Mouse (Mus musculus) forebrain, embryonic 13.5 days (tissue): ENCODE measurements around the gene Psmb9. TPM values are rescaled to one million over a fixed set of nuclear protein-coding genes. Genes with fewer than 3 reads are reported as not detected.

ENCODE experiments used
- ATAC-seq: fragments of 200-750 bp; cut with Nextera tagmentation; 2 replicates; pipeline ENCODE4 v1.8.0; 2017
- H3K27ac ChIP-seq: fragments of 300-500 bp; sonication (generic); 2 replicates; pipeline ENCODE4 v1.5.1; 2015; ENCODE audit warnings: inconsistent platforms, mild to moderate bottlenecking, moderate library complexity
- H3K27me3 ChIP-seq: fragments of 300-500 bp; sonication (generic); 2 replicates; pipeline ENCODE4 v1.6.1; 2015; ENCODE audit warnings: mild to moderate bottlenecking, inconsistent platforms
- H3K36me3 ChIP-seq: fragments of 300-500 bp; sonication (generic); 2 replicates; pipeline ENCODE4 v1.6.1; 2015; ENCODE audit warnings: mild to moderate bottlenecking, inconsistent platforms; ENCODE audit not compliant: poor library complexity, severe bottlenecking
- H3K4me1 ChIP-seq: fragments of 300-500 bp; sonication (generic); 2 replicates; pipeline ENCODE4 v1.6.1; 2015; ENCODE audit warnings: inconsistent platforms
- H3K4me2 ChIP-seq: fragments of 300-500 bp; sonication (generic); 2 replicates; pipeline ENCODE4 v1.6.1; 2015; ENCODE audit warnings: inconsistent platforms, mild to moderate bottlenecking, moderate library complexity
- H3K4me3 ChIP-seq: fragments of 300-500 bp; sonication (generic); 2 replicates; pipeline ENCODE4 v1.5.1; 2015; ENCODE audit warnings: mild to moderate bottlenecking, inconsistent platforms
- H3K9ac ChIP-seq: fragments of 300-500 bp; sonication (generic); 2 replicates; pipeline ENCODE4 v1.6.1; 2015; ENCODE audit warnings: mild to moderate bottlenecking, inconsistent platforms
- H3K9me3 ChIP-seq: fragments of 300-500 bp; sonication (generic); replicated peaks from 2 replicates; pipeline ENCODE4 v1.6.1; 2016; ENCODE audit warnings: inconsistent platforms
- WGBS: fragments of 180-500 bp; shearing (Covaris S2); methylation state at CpG from one replicate; pipeline ENCODE4 v1.1.7; 2015; 5-methylcytosine and 5-hydroxymethylcytosine counted together
- polyA plus RNA-seq: library from polyadenylated mRNA; unstranded; fragments of >200 nt; fragmentation: Nextera tagmentation; extraction: Ambion mirVana; gene quantifications from 2 replicates; pipeline ENCODE4 v1.2.1, GENCODE M21; 2015

Gene Psmb9
- polyA plus RNA-seq, 1 experiment from 2014 or later: 0.43 TPM

GRCm38 (mm10) chr17:34179019-34179418, 8.5 kb downstream of the Psmb9 start:
- Histone ChIP-seq H3K4me1 (no peaks in the 10 kb centered on the region), H3K4me2 (no peak overlapping the region), H3K27me3 (peaks cover 12% of the 10 kb centered on the region), H3K27ac (no peak overlapping the region), H3K9ac (no peak overlapping the region), H3K4me3 (no peak overlapping the region), H3K9me3 (peaks cover 15% of the 10 kb centered on the region; the same call in 1 of the 2 replicates), H3K36me3 (no peaks in the 10 kb centered on the region)
- ATAC-seq: no peak
- 64% methylated on average over 6 of the region's 6 CpGs for WGBS

GRCm38 (mm10) chr17:34177179-34177578, 10.4 kb downstream of the Psmb9 start:
- H3K9ac ChIP-seq: no peak overlapping the region
- H3K36me3 ChIP-seq: no peaks in the 10 kb centered on the region
- H3K27ac ChIP-seq: no peak overlapping the region
- 78% methylated on average over 4 of the region's 4 CpGs for WGBS
- peaks cover 3% of the 10 kb centered on the region; the same call in 1 of the 2 replicates for H3K27me3 ChIP-seq
- H3K9me3 ChIP-seq: peaks cover 21% of the 10 kb centered on the region; the same call in 1 of the 2 replicates
- ATAC-seq: no peak
- no peak overlapping the region for H3K4me2 ChIP-seq
- H3K4me1 ChIP-seq: no peaks in the 10 kb centered on the region
- no peak overlapping the region for H3K4me3 ChIP-seq

GRCm38 (mm10) chr17:34174075-34174474, 13.5 kb downstream of the Psmb9 start:
- H3K4me3 ChIP-seq: no peak overlapping the region
- no peak overlapping the region for H3K9ac ChIP-seq
- no peak for ATAC-seq
- H3K4me1 ChIP-seq: no peaks in the 10 kb centered on the region
- H3K36me3 ChIP-seq: no peaks in the 10 kb centered on the region
- peaks cover 22% of the 10 kb centered on the region; the same call in 1 of the 2 replicates for H3K9me3 ChIP-seq
- H3K27ac ChIP-seq: no peak overlapping the region
- H3K4me2 ChIP-seq: no peak overlapping the region
- 66% methylated on average over 1 of the region's 1 CpGs for WGBS
- H3K27me3 ChIP-seq: peaks cover 4% of the 10 kb centered on the region; the same call in 1 of the 2 replicates

GRCm38 (mm10) chr17:34172528-34172927, 15.0 kb downstream of the Psmb9 start:
- Histone ChIP-seq H3K4me1 (no peaks in the 10 kb centered on the region), H3K27me3 (peaks cover 10% of the 10 kb centered on the region; the same call in 1 of the 2 replicates), H3K36me3 (no peaks in the 10 kb centered on the region), H3K9me3 (peaks cover 22% of the 10 kb centered on the region; the same call in 1 of the 2 replicates), H3K27ac (no peak overlapping the region), H3K4me2 (no peak overlapping the region), H3K9ac (no peak overlapping the region), H3K4me3 (no peak overlapping the region)
- no peak for ATAC-seq
- WGBS: 96% methylated on average over 5 of the region's 5 CpGs

GRCm38 (mm10) chr17:34170877-34171498, 16.6 kb downstream of the Psmb9 start:
- H3K4me2 ChIP-seq: no peak overlapping the region
- 42% methylated on average over 13 of the region's 13 CpGs for WGBS
- no peaks in the 10 kb centered on the region for H3K4me1 ChIP-seq
- no peak overlapping the region for H3K4me3 ChIP-seq
- H3K36me3 ChIP-seq: no peaks in the 10 kb centered on the region
- no peak overlapping the region for H3K27ac ChIP-seq
- H3K9ac ChIP-seq: no peak overlapping the region
- H3K27me3 ChIP-seq: peaks cover 10% of the 10 kb centered on the region; the same call in 1 of the 2 replicates
- no peak for ATAC-seq
- peaks cover 7% of the 10 kb centered on the region; the same call in 1 of the 2 replicates for H3K9me3 ChIP-seq

- H3K9ac ChIP-seq: no peak overlapping the region
- H3K27ac ChIP-seq: no peak overlapping the region
- WGBS: 19% methylated on average over 4 of the region's 4 CpGs
- no peak overlapping the region for H3K4me3 ChIP-seq
- peaks cover 7% of the 10 kb centered on the region; the same call in 1 of the 2 replicates for H3K9me3 ChIP-seq
- no peaks in the 10 kb centered on the region for H3K36me3 ChIP-seq
- no peaks in the 10 kb centered on the region for H3K4me1 ChIP-seq
- H3K4me2 ChIP-seq: no peak overlapping the region
- no peak for ATAC-seq
- H3K27me3 ChIP-seq: peaks cover 10% of the 10 kb centered on the region; the same call in 1 of the 2 replicates
Measured at GRCm38 (mm10) chr17:34170487-34170876, 17.1 kb downstream of the Psmb9 start.

- no peak for ATAC-seq
- Histone ChIP-seq H3K4me2 (no peak overlapping the region), H3K36me3 (no peaks in the 10 kb centered on the region), H3K27me3 (peaks cover 10% of the 10 kb centered on the region; the same call in 1 of the 2 replicates), H3K9me3 (peaks cover 7% of the 10 kb centered on the region; the same call in 1 of the 2 replicates), H3K27ac (no peak overlapping the region), H3K4me1 (no peaks in the 10 kb centered on the region), H3K9ac (no peak overlapping the region), H3K4me3 (no peak overlapping the region)
- WGBS: 0% methylated on average over 2 of the region's 2 CpGs
Measured at GRCm38 (mm10) chr17:34169279-34169678, 18.3 kb downstream of the Psmb9 start.

GRCm38 (mm10) chr17:34165033-34165730, 22.4 kb downstream of the Psmb9 start:
- peaks cover 13% of the 10 kb centered on the region for H3K27me3 ChIP-seq
- H3K27ac ChIP-seq: no peak overlapping the region
- WGBS: 87% methylated on average over 6 of the region's 6 CpGs
- H3K36me3 ChIP-seq: no peaks in the 10 kb centered on the region
- no peak overlapping the region for H3K9ac ChIP-seq
- no peak overlapping the region for H3K4me2 ChIP-seq
- no peaks in the 10 kb centered on the region for H3K4me1 ChIP-seq
- H3K9me3 ChIP-seq: no peaks in the 10 kb centered on the region; the same call in 1 of the 2 replicates
- ATAC-seq: no peak
- H3K4me3 ChIP-seq: no peak overlapping the region

- H3K9ac ChIP-seq: no peak overlapping the region
- no peak overlapping the region for H3K4me3 ChIP-seq
- H3K4me2 ChIP-seq: no peak overlapping the region
- no peak for ATAC-seq
- no peaks in the 10 kb centered on the region for H3K4me1 ChIP-seq
- no peak overlapping the region for H3K27ac ChIP-seq
- no peaks in the 10 kb centered on the region; the same call in 1 of the 2 replicates for H3K9me3 ChIP-seq
- no peaks in the 10 kb centered on the region for H3K36me3 ChIP-seq
- peaks cover 13% of the 10 kb centered on the region for H3K27me3 ChIP-seq
- WGBS: 39% methylated on average over 9 of the region's 9 CpGs
Measured at GRCm38 (mm10) chr17:34164202-34164895, 23.2 kb downstream of the Psmb9 start.

GRCm38 (mm10) chr17:34155534-34155933, 32.0 kb downstream of the Psmb9 start:
- H3K27ac ChIP-seq: no peak overlapping the region
- H3K9ac ChIP-seq: no peak overlapping the region
- H3K4me1 ChIP-seq: no peaks in the 10 kb centered on the region
- 55% methylated on average over 5 of the region's 5 CpGs for WGBS
- ATAC-seq: no peak
- H3K9me3 ChIP-seq: no peaks in the 10 kb centered on the region
- H3K27me3 ChIP-seq: peaks cover 3% of the 10 kb centered on the region; the same call in 1 of the 2 replicates
- no peak overlapping the region for H3K4me3 ChIP-seq
- H3K4me2 ChIP-seq: no peak overlapping the region
- no peaks in the 10 kb centered on the region for H3K36me3 ChIP-seq

GRCm38 (mm10) chr17:34152923-34153322, 34.6 kb downstream of the Psmb9 start, which contains the start of gene H2-DMb1:
Gene H2-DMb1 (plus strand): TSS chr17:34153072.
- no peak within 1 kb of the TSS for H3K27ac ChIP-seq
- H3K4me3 ChIP-seq: no peak within 1 kb of the TSS
- no peak for ATAC-seq
- no peaks in the 10 kb centered on the region for H3K9me3 ChIP-seq
- no peak within 1 kb of the TSS for H3K9ac ChIP-seq
- no peaks in the 10 kb centered on the region for H3K36me3 ChIP-seq
- H3K4me2 ChIP-seq: no peak within 1 kb of the TSS
- H3K4me1 ChIP-seq: no peaks in the 10 kb centered on the region
- no peaks in the 10 kb centered on the region for H3K27me3 ChIP-seq
- 61% methylated on average over 4 of the region's 4 CpGs for WGBS

- WGBS: 67% methylated on average over 3 of the region's 3 CpGs
- H3K4me1 ChIP-seq: peaks cover 2% of the 10 kb centered on the region
Measured at GRCm38 (mm10) chr17:34144960-34145371, 42.6 kb downstream of the Psmb9 start.

More at GRCm38 (mm10) chr17:34144960-34145371, 42.6 kb downstream of the Psmb9 start:
- no peaks in the 10 kb centered on the region for H3K36me3 ChIP-seq
- H3K27ac ChIP-seq: no peak overlapping the region
- no peak overlapping the region for H3K9ac ChIP-seq
- H3K4me3 ChIP-seq: no peak overlapping the region
- ATAC-seq: no peak
- no peak overlapping the region for H3K4me2 ChIP-seq
- H3K27me3 ChIP-seq: peaks cover 16% of the 10 kb centered on the region
- no peaks in the 10 kb centered on the region for H3K9me3 ChIP-seq
